Mouse (Mus musculus): ENCODE measurements around the gene Cfap161.

Gene Cfap161

DNA sequence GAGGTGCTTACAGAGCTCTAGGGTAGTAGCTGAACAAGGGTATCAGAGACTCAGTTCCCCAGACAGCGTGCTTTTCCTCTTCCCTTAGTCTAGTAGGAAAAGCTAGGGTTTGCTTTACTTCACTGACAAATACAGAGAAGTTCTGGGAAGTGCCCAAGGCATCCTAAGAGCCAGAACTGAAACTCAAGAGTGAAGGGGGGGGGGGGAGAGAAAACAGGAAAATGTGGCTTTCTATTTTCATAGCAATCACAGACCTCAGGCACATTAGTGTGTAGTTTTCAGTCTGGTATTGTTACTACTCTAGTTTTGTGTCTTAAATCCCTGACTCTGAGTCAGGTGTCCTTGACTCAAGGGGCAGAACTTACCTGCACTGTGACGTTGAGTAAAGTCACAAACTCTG lies 7.3 kb upstream of the Cfap161 start:
- no peak for DNase-seq (ENCODE audit: low spot score in 2 of 2)

DNA sequence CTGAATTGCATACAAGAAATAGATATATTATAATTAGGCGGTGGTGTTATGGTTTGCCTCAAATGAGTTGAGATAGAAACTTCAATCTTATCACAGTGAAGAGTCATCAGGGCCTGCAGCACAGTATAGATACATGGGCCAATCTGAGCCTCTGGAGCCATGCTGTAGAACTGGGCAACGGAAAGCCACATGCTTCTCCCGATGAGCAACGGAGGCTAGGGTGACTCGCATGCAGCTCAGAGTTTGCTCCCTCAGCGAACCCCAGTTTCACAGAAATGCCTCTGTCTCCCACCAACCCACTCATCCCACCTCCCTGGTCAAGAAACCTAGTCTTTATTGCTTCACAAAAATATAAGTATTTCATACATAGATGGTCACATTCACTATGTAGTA lies 6.8 kb upstream of the Cfap161 start:
- no peak for DNase-seq (ENCODE audit: low spot score in 2 of 2)

DNA sequence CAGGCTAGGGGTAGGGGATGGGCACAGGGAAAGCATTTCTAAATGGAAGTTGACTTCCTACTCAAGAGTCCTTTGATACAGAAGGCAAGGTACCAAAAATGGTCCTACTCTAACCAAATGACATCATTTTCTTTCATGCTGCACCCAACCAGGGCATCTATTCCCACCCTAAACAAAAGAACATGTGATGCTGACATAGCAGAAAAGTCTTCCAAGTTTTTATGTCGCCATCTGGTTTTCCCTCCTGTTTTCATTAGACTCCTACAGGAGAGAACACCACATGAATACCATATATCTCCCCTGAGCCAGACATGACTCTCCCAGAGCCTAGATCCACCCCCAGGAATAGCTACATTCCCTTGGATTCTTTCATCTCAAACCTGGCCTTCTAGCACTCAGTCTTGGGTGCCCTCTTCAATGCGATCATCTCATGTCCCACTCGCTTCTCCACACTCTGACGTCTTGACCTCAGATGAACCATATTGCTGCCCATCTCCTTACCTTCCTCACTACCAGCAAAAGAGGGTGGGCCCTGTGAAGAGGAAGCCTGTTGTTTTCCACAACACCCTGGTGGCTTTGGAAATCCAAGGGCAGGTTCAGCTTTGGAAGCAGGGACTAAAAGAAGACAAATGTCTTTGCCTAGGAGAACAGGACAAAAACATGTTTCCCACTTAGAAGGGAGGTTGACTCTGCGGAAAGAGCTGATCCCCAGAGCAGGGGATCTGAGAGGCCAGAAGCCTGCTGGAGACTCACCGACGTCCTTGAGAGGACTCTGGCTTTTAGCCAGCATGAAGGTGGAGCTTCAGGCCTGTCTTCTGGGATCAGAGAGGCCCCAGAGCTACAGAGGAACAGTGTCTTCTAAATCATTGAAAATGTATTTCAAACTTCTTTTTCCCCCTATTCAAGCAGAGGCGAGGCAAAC lies 6.1 kb upstream of the Cfap161 start:
- no peak for DNase-seq (ENCODE audit: low spot score in 2 of 2)

DNA sequence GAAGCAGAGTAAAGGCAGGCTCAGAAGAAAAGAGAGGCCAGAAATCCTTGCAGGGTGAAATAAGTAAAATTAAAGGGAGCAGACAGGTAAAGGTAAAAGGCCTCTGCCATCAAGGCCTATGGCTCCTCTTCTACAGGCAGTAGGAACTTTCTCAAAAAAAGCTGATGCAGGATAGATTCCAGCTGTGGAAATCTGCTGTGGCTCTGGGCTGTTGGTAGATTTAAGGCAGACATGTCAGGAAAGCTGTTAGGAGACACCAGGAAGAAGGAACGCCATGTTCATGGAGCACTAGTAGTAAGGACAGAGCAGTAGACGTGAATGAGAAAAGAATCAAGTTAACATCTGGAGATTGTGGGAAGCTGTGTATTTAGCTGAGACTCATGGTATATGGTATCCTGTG lies 5.4 kb upstream of the Cfap161 start:
- DNase-seq (ENCODE audit: low spot score in 2 of 2), result no peak

DNA sequence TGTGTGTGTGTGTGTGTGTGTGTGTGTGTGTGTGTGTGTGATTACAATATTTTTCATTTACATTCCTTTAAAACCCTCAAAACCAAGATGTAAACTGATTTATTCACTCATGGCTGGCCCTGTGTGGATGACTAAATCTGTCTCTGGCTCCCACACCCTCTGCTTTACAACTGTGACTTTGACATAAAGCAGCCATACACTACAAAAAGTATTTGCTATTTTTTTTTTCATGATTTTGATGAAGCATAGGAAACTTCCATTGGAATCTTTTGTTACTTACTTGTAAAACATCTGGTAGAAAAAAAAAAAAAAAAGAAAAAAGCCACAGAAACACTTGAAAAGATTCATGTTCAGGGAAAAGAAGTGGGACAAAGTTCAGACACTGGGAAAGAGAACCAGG lies 3.3 kb upstream of the Cfap161 start:
- DNase-seq (ENCODE audit: low spot score in 2 of 2), result no peak

DNA sequence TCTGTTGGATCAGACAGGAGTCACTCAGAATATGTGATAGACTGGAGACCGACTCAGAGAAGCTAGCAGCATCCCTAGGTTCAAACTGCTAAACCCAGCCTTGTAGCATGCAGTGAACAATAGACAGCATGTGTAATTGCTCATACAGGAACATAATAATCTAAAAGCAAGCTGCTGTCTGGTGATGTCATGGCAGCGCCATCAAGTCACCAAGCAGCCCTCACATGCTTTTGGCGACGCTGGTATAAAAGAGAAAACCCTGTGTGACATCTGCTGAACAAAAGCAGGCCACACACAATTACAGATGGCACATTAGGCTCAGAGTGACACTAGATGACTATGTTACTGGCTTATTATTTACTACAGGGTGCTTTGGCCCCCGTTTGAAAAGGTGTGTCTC lies 1.5 kb upstream of the Cfap161 start:
- DNase-seq (ENCODE audit: low spot score in 2 of 2), result no peak

DNA sequence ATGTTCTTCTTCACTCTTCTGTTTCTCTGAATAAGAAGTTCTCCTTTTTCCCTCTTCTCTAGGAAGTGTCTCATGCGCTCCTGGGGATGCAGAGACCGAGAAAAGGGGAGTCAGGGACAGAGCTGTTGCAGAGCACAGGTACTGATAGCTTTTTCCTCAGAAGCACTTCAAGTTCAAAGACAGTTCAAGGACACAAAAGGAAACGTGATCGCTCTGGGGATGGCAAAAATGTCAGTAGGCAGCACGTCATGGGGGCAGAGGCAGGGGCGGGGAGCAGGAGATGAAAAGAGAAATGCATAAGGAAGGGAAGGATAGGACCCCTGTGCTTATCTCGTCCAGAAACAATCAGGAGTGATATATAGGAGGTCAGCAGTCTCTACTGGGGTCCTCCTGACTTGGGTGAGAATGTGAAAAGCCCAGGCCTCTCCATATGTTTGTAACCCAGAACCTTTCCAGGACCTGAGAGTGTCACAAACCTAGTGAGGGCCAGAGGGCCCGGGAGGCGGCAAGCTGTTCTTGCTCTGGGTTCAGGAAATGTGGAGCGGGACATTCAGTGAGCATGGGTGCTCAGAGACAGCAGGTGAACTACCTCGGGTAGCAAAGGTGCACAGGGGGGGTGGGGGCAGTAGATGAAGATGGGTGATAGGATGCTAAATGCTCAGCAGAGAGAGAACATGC lies 535 bp downstream of the Cfap161 start:
- DNase-seq (ENCODE audit: low spot score in 2 of 2), result no peak

DNA sequence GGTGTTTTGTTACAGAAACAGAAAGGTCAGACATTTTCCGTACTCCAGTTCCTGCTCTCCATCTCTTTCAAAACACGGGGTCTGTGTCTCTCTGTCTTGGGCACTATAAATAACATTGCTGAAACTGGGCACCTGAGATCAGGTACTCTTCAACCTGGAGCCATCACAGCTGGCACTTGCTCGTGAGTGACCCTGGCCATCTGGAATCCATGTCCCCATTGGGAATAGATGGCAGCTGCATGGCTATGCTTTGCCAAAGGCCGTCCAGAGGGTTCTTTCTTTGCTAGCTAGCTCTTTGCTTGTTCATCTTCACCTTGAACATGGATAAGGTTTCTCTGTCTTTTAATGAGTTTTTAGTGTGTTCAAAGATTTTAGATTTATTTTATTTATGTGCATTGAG lies 13.8 kb downstream of the Cfap161 start:
- no peak for DNase-seq (ENCODE audit: low spot score in 2 of 2)

DNA sequence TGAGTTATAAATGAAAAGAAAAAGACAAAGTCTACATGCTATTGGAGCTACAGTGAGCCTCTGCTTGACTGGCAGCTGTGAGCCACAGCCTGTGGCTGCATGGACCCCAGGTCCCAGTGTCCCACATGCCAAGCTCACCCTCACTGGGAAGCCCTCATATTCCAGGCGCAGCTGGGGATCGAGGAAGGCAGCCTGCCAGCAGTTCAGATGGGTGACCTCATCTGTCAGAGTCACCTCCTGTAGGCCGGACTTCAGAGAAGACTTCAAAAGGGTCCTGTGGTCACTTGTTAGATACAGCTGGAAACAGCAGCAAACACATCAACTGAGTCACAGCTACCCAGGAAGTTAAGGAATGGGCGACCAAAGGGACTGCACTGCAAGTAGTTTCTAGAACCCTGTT lies 14.7 kb downstream of the Cfap161 start:
- DNase-seq (ENCODE audit: low spot score in 2 of 2), result no peak

DNA sequence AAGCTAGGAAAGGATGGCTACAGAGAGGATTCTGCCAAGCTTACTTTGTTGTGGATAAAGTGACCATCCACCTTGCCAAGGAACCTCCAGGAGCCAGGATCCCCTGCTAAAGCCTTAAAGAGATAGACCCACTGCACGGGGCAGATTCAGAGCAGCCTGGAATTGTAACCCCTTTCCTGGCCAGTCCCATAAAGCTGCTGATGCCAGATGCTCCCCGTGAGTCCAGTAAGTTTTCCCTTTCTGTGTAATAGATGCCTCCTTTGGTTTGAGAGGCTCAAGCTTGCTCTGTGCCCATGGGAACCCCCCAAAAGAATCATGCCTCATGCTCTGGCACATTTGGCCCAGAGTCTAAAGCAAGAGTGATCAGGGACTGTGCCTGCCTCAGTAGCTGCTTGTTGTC lies 15.7 kb downstream of the Cfap161 start:
- no peak for DNase-seq (ENCODE audit: low spot score in 2 of 2)

DNA sequence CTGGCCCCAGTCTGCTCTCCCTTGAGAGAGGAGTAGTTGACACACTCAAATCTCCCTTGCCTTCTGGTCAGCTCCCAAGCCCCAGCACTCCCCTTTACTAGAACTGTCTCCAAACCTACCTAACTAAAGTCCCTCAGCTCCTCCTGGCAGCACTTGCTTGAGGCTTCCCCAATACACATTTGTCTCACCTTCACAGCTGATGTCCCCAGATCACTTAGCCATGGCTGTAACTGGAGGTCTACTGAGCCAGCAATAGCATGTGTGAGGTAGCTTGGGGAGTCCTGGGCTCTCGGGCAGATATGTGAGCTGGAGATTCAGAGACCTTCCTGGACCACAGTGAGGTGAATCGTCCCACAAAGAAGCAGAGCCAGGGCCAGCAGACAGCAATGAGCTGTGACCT lies 16.2 kb downstream of the Cfap161 start:
- DNase-seq (ENCODE audit: low spot score in 2 of 2), result no peak

DNA sequence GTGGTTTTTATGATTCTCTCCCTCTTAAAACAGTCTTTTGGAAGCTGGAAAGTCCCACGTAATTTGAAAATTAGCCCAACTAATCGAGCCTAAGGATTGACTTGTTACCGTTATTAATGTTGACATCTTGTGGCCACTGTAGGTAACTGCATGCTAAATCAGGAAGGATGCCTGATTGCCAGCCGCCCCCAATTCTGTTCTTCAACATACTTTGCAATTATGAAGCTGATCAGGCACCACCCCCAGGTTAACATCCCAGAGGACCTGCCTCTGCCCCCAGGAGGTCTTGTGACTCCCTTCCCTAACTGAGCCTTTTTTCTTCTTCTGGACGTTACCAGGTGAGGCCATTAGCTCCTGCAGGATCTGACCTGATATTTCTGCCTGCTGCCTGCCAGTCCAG lies 20.0 kb downstream of the Cfap161 start:
- peak in 1 of 2 experiments; percentile 4 for DNase-seq (ENCODE audit: low spot score in 2 of 2)

DNA sequence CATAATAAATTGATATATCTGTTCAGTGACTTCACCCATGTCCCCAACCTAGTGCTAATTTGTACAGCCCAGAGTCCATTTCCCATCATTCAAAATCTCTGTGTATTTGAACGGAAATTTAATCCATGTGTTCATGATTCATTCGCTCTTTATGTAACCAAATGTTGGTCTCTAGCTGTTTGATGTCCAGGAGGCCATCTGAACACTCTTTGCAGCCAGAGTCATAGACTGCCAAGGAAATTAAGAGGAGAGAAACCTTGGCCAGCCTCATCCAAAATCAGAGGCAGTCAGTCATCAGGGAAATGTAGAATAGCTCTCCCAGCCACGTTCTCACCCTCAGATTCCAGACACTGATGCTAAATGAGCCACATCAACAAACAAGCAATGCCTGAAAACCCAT lies 31.0 kb downstream of the Cfap161 start:
- DNase-seq (ENCODE audit: low spot score in 2 of 2), result no peak

DNA sequence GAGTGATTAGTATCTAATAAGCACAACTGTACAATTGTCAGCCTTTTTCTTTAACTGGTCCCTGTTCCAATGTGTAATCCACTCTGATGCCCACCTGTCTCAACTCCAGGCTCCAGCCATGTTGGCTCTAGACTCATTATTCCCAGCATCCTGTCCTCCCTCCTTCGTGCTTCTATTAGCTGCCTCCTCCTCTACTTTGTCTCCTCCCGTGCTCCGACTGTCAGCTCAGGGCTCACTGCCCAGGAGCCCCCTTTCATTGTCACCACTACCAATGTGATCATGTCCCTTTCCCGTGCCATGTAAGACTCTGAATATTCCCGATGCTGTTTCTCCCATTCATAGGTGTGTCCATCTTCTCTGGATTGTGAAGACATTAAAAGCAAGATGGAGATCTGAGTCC lies 32.3 kb downstream of the Cfap161 start:
- no peak for DNase-seq (ENCODE audit: low spot score in 2 of 2)

DNA sequence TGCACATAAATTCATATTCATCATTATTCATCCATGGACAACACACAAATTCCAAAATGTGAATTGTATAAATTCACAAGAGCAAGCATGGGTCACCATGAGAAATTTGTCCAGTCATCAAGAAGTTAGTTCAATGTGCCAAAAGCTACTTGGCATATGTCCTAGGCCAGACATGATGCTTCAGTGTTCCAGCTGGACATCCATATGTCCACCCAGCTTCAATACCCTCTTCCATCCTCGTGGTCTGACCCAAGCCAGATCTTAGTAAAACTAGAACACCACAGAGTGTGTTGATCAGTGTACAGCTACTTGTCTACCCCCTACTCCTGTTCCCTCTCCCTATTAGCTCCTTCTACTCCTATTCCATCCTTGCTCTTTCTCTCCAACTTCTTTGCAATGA lies 43.6 kb downstream of the Cfap161 start:
- no peak for DNase-seq (ENCODE audit: low spot score in 2 of 2)

DNA sequence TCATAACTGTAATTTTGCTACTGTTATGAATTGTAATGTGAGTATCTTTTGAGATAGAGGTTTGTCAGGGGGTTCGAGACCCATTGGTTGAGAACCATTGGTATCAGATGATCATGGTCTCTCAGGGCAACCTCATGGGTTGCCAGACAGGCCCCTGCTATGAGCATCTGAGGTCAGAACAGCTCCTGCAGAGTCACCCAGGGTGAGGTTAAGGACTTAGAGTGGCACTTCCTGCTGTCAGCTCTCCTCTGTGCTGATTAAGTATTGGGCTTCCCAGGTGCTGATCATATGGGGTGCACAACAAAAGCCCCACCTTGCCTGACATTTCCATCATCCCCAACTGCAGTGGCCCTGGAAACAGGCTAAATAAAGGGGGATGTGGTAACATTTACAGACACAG lies 46.3 kb downstream of the Cfap161 start:
- no peak for DNase-seq (ENCODE audit: low spot score in 2 of 2)

DNA sequence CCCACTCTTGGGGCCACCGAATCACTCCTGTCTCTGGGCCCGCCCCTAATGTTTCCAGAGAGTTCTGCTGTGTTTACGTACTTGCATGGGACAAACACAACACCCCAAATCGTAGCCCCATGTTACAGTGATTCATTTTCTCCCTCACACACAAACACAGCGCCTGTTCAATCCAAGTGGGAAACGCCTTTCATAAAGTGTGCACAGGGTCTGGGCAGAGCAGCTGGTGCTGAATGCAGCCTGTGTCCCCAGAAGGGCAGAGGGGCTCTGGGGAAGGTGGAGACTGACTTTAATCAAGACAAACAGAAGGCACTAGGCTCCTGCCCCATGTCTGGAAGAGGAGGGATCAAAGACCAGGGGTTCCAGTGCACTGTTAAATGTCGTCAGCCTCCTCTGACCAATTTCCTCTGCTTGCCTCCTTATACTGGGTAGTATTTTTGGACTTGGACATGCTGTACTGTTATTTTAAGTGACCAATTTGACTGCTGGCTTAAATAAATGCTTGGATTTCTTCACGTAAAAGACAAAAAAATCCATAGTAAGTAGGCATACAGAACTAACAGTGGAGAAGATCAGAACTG lies 48.5 kb downstream of the Cfap161 start:
- DNase-seq (ENCODE audit: low spot score in 2 of 2), result no peak

DNA sequence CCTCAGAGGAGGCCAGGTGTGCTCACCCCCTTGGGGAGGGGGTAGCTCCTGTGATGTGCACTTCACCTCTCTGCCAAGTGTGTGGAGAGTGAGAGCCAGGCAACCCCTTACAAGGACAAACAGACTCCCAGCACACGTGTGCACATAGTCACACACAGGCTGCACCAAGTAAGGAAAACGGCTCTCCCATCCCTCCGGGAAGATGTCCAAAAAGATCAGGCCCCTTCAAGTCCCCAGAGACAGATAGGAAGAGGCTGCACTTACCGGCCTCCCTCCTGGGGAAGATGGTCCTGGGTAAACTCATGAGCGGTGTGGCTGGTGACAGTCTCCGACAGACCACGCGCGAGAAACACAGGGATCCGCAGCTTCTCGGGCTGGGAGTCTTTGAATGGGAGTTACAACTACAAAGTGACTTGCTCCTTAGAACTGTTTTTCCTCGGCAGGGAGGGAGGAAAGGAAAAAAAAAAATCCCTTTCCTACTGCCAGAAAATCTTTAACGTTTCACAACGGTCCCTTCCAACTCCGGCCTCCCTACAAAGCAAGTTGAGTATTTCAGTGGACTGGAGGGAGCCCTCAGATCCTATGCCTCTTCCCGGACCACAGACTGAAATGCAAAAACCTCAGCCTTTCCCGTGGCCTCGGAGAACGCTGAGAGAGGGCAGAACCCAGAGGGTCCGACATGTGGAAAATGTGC lies 49.1 kb downstream of the Cfap161 start, which contains the start of gene Il16:
Gene Il16, minus strand, starts transcription at position 314 of the 694 bp plus-strand sequence.
- no peak for DNase-seq (ENCODE audit: low spot score in 2 of 2)

DNA sequence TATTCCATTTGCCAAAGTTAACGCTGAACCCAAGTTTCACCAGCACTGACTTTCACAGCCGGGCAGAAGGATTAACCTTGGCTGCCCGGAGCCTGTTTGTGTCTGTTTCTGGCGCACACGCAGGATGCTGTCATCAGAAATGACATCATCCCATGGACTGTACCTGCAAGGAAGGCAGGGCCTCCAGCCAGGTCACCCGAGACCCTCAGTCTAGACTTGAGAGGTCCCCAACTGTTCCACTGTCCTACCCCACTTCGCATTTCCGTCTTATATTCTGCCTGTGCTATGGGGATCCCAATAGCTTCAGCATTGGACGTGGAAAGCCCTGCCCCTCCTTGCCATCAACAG lies 49.6 kb downstream of the Cfap161 start:
- DNase-seq (ENCODE audit: low spot score in 2 of 2), result no peak

DNA sequence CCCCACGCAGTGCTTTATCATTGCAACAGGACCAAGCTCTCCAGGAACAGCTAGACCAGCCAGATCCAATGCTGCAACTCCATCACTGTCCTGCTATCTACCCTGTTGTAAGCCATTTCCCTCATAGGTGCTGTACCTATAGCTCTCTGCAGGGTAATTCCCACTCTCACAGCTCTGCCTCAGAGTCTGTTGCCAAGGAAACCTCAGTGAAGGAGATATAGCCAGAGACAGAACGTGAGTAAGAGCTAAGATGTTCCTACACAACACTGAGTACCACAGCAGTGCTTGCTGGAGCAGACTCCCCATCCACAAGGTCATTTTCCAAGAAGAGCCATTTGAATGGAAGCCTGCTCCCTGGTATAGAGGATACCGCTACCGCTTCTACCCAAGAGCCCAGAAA lies 50.4 kb downstream of the Cfap161 start:
- DNase-seq (ENCODE audit: low spot score in 2 of 2), result no peak

DNA sequence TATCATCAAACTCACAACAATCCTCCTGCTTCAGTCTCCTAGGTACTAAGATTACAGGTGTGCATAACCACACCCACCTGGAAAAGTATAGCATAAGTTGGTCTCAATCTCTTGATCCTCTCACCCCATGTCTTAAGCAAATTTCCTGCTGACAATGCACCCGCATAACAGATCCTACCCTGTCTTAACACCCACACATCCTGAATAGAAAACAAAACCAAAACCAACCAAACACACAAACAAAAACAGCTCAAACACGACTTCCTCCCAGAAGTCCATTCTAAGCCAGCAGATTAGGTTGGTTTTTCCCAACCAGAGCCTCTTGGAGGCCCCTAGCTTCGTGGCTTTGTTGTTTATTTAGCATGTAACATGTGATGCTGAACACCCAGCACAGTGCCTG lies 52.0 kb downstream of the Cfap161 start:
- no peak for DNase-seq (ENCODE audit: low spot score in 2 of 2)

DNA sequence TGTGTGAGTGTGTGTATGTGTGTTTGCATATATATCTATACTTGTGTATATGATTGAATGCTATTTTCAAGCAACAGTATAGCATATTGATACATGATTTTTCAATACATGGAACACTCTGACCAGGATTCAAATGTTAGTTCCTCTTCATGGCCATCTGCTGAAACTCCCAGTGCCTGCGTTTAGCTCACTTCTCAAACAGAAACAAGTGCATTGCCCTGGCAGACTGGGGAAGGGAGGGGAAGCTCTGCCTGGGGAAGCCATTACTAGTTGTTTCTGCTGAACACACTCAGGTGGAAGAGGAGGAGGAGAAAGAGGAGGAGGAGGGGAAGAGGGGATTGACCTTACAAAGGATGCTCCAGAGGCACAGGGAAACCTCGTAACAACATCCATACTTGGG lies 52.7 kb downstream of the Cfap161 start:
- no peak for DNase-seq (ENCODE audit: low spot score in 2 of 2)

Measured in frontal cortex, postnatal 25 days (tissue).